Mouse (Mus musculus) hematopoietic stem cell, adult 5-6 weeks (primary cell): ENCODE measurements around the gene Fam243. TPM values are rescaled to one million over a fixed set of nuclear protein-coding genes. Genes with fewer than 3 reads are reported as not detected.
A peak's percentile ranks its signal among the peaks of the same experiment; 100 is the strongest.

ENCODE experiments used
- ATAC-seq, 2 experiments: fragments of 125-278 bp in 1 of 2; replicated peaks in 1 of 2; 2 replicates each; pipeline ENCODE4 v1.8.0; 2016 to 2017; ENCODE audit warnings: inconsistent platforms in 2 of 2, mild to moderate bottlenecking in 2 of 2, moderate number of reproducible peaks in 2 of 2, low read depth in 1 of 2, moderate TSS enrichment in 1 of 2; ENCODE audit not compliant: low FRiP score in 2 of 2, poor library complexity in 2 of 2, severe bottlenecking in 2 of 2, insufficient read depth in 1 of 2, low TSS enrichment in 1 of 2
- total RNA-seq: library from RNA; stranded (forward); fragments of 172-1452, 232-1000 nt; gene quantifications from 2 replicates; pipeline ENCODE4 v1.2.3, GENCODE M21; 2017

Gene Fam243
- not detected in 2 replicates for total RNA-seq

- no peak for ATAC-seq
Measured at GRCm38 (mm10) chr16:92321341-92321740, at the start of gene Fam243. Gene Fam243 (minus strand): TSS chr16:92321441.

DNA sequence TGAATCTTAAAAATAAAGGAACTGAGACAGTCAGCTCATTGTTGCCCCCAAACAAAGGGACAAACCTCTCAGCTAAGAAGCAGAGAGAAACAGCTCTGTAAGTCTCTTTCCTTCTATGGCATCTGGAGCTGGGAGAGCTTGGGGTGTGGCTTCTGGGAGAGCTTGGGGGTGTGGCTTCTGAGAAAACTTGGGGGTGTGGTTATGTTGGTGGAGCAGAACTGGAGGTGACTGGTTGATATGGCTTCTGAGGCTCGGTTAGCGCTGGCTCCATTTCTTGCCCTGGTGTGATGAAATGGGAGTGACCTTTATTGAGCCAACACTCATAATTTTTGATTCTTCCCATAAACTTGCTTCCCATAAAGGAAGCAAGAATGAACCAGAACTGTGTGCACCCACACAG is 48.0 kb upstream of the Fam243 start:
- ATAC-seq, result no peak

- ATAC-seq, result no peak
Measured at GRCm38 (mm10) chr16:92365477-92365876, 44.2 kb upstream of the Fam243 start.

DNA sequence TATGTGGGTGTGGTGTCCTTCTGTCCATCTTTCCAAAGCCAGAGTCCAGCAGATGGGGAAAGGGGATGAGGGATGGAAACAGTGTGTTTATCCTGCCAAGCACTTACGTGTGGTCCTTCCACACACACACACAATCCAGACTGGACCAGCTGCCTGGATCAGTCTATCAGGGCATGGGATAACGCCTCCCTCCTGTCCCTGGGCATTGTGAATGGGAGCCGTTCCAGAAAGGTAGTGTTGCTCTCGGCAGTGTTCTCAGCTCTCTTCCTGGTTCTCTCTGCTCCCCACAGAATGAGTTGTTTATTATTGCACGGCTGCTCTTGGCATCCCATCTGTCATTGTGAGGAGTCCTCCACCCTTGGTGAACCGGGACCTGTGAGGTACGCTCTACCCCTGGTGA is 39.5 kb upstream of the Fam243 start:
- ATAC-seq, result no peak

DNA sequence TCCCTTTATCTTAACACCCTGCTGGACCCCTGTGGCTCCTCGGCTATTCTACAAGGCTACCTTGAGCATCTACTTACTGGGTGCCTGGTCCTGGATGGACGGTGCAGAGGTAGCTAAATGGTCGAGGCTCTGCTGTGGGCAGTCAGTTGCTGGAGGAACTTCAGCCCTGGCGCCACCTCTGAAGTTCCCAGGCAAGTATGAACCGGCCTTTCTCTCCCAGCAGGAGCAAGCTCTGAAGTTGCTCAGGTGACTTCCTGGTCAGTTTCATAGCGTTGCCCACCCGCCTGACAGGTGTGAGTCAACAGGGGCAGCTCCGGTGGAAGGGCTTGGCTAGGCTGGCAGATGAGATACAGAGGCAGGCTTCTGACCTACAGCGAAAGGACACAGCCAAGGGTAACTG is 38.0 kb upstream of the Fam243 start, which contains the start of gene Kcne1:
Gene Kcne1 (minus strand): TSS at position 240 of the 400 bp plus-strand sequence.
- ATAC-seq, result no peak

GRCm38 (mm10) chr16:92358734-92359133 is 37.5 kb upstream of the Fam243 start:
- ATAC-seq, result peak in 1 of 2 experiments; percentile 42; a peak in 1 of 4 replicates

DNA sequence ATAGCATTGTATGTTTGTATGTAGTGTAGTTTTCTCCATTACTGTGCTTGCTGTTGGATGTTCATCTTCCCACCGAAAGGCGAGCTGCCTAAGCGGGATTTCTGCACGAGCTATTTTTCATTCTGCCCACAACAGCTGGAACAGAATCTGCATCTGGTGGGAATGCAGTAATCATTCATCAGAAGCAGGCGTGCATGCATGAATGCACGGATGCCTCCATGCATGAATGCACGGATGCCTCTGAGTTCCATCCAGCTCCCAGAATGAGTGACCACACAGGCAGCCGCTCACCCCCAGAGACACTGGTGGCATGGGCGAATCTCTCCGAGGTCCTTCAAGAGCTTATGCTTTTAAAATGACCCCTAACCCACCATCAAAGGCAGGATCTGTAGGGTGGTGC is 36.3 kb upstream of the Fam243 start:
- no peak for ATAC-seq

- no peak for ATAC-seq
Measured at GRCm38 (mm10) chr16:92357023-92357422, 35.8 kb upstream of the Fam243 start.

- no peak for ATAC-seq
Measured at GRCm38 (mm10) chr16:92355982-92356381, 34.7 kb upstream of the Fam243 start.

DNA sequence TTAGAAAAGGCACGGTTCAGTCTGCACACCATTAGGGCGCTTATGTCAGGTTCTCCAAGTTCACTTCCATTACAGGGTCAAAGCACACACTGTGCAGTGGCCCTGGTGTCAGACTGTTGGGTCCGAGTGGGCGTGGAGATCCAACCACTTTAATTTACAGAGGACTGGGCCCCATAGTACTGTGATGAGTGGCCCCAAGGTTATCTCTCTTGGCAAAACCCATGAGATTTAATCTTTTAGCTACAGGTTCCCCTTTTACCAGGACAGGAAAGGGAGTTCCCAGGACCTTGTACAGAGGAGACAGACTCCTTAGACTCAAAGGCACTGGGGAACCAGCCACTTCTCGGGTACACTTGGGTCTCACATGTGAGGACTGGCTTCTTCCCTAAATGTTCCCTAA is 34.1 kb upstream of the Fam243 start:
- no peak for ATAC-seq

DNA sequence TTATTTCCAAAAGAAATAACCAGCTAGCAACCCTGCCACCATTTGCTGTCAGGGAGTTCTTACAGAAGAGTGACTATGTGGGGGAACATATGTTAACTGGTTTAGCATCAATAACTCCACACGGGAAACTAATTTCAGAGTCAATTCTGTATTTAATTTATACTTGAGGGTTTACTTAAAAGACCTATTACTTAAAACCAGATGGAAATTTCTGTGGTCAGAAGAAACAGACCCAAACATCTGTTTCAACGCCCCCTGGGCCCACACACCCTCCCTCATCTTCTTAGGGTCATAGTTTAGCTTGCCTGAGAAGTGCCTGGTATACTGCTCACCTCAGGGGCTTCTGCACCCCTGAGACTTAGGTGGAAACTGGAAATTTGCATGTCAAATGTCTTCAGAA is 32.7 kb upstream of the Fam243 start:
- ATAC-seq, result no peak

DNA sequence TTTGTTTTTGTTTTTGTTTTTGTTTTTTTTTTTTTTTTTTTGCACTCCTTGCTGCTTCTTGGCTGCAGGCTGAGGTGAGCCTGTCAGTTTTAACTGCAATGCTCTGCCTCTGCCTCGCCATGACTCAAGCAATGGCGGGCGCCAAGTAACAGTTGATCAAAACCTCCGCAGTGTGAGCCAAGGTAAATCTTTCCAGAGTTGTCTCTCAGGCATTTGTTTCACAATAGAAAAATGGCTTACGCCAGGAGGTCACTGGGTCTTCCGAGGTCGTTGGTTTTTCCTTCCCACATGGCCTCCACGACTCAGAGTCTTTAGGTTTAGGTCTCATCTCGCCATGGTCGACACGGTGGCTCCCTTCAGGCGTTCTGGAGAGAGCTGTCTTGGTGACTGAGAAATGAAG is 32.1 kb upstream of the Fam243 start:
- ATAC-seq, result no peak

DNA sequence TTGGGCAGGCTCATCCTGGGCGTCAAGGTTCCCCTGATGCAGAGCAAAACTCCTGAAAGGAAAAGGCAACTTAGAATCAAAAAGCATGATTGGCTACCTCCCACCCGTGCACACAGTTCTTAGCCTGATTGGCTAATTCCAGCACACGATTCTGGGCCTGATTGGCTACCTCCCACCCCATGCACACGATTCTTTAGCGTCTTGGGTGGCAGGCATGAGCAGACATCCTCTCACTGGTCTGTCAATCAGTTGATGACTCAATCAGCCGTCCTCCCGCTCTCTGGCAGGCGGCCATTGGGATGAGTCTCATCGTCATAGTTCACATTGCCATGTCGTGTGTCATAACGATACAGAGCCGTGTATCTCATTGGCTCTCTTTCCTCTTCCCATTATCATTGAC is 27.7 kb upstream of the Fam243 start:
- no peak for ATAC-seq

- ATAC-seq, result no peak
Measured at GRCm38 (mm10) chr16:92346297-92346916, 25.2 kb upstream of the Fam243 start.

DNA sequence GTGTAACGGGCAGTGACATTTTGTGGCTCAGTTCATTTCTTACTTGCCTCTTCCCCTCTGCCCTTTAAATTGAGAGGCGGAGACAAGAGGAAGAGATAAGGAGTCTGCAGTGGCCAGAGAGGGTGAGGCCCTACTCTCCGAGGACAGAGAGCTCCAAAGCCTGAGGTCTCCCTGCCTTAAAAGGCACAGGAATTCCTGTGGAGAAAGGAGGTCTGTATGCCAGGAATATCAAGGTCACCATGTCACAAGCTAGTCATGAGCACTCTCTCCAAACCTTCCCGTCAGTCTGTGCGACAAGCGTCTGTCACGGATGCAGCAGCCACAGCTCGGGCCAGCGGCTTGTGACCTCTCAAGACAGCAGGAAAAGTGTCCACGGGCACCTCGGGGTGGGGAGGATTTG is 23.9 kb upstream of the Fam243 start:
- ATAC-seq, result no peak

GRCm38 (mm10) chr16:92340612-92341511 is 19.6 kb upstream of the Fam243 start:
- peak; percentile 57 to 70 for ATAC-seq

- peak; percentile 52 to 75; a peak in 1 of 4 replicates for ATAC-seq
Measured at GRCm38 (mm10) chr16:92336280-92336679, 15.0 kb upstream of the Fam243 start.

GRCm38 (mm10) chr16:92334600-92334999 is 13.4 kb upstream of the Fam243 start:
- no peak for ATAC-seq
